Mouse (Mus musculus): ENCODE results near the gene Zfp12. TPM values are rescaled to one million over a fixed set of nuclear protein-coding genes. Genes with fewer than 3 reads are reported as not detected.
"Not testable (repeated sequence)": the region's sequence is repeated elsewhere in the genome, so short reads cannot be mapped to it uniquely, and the experiment has no call there.

Zfp12 gene
- polyA plus RNA-seq (2012; rRNA removed) (2.3 and 2.6 TPM in 2 replicates), polyA plus RNA-seq (2014; fragmentation: Nextera tagmentation; extraction: Ambion mirVana) (1.8 and 2.3 TPM in 2 replicates)

DNA sequence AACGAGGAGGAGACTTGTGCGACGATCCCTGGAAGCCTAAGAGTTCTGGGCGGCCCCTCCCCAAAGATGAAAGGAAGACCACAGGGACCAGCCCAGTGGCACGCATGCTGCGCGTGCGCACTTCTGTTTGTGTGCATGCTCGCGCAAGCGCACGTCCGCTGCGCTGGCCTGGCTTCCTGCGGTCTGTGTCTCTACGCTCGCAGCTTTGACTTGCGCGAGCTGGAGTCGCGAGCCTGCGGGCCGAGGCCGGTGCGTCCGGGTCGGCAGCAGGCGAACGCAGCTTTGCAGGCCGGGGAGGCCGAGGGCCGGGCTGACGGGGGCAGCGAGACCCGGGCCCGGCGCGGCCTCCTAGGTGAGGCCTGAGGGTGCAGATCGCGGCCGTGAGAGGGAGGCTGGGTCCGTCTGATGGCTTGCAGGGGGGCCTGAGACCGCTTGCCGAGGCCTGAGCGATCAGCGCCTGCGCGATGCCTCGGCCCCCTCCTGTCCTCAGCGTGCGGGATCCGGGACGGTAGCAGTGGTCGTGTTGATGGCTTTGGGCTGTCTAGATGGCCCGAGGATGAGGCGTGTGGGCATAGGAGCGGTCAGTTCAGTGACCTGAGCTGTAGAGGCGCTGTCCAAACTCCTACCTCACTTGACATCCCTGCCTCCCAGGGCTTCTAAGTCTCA, at the start of gene Zfp12:
Gene Zfp12, plus strand, starts transcription at position 136 of the 666 bp plus-strand sequence.
- DNase-seq (ENCODE audit: low read depth in 3 of 3, low spot score in 3 of 3) (peak; percentile 66), ATAC-seq (ENCODE audit: insufficient read depth) (peak; percentile 92)
- peak within 1 kb of the TSS; percentile 63 to 81 for H3K4me3 ChIP-seq (ENCODE audit: insufficient read depth in 1 of 2, low read depth in 2 of 2, low read length in 2 of 2)
- no peaks in the 10 kb centered on the region for H3K36me3 ChIP-seq (replicated peaks; ENCODE audit: control insufficient read depth, insufficient read depth, low read depth)
- under 1% methylated on average over 58 of the region's 58 CpGs for WGBS (ENCODE audit: insufficient replicate concordance)
- H3K4me1 ChIP-seq (replicated peaks; ENCODE audit: control insufficient read depth in 2 of 2, insufficient read depth in 2 of 2, low read length in 1 of 2), result peaks cover 0 to 5% of the 10 kb centered on the region in 2 experiments; a peak in 1 of 4 replicates
- H3K9me3 ChIP-seq (ENCODE audit: control insufficient read depth, low read length), result no peaks in the 10 kb centered on the region
- TF ChIP-seq EP300 (IDR thresholded peaks at IDR 0.05; ENCODE audit: low read depth), result no peak
- peak; percentile 45; the same call in 1 of the 2 replicates for TF ChIP-seq CTCF (IDR thresholded peaks at IDR 0.05; ENCODE audit: low read depth)
- H3K9ac ChIP-seq (replicated peaks), result peak within 1 kb of the TSS; percentile 67
- peak within 1 kb of the TSS; percentile 87 for H3K4me2 ChIP-seq (ENCODE audit: low read depth)
- peak within 1 kb of the TSS; percentile 34; the same call in 1 of the 2 replicates for H3K27ac ChIP-seq
- no peaks in the 10 kb centered on the region for H3K27me3 ChIP-seq (ENCODE audit: control insufficient read depth, insufficient read depth, low read length)

DNA sequence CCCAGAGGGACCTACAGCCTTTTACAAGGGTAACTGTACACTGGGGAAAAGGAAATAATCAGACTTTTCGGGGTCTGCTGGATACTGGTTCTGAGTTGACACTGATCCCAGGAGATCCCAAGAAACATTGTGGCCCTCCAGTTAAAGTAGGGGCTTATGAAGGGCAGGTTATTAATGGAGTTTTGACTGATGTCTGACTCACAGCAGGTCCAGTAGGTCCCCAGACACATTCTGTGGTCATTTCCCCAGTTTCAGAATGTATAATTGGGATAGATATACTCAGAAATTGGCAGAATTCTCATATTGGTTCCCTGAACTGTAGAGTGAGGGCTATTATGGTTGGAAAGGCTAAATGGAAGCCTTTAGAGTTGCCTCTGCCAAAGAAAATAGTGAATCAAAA, 46.9 kb upstream of the Zfp12 start:
- not testable (repeated sequence) for H3K27me3 ChIP-seq (ENCODE audit: control insufficient read depth, insufficient read depth, low read length); DNase-seq (ENCODE audit: low read depth in 3 of 3, low spot score in 3 of 3); H3K27ac ChIP-seq; H3K4me1 ChIP-seq (replicated peaks; ENCODE audit: control insufficient read depth in 2 of 2, insufficient read depth in 2 of 2, low read length in 1 of 2); H3K4me2 ChIP-seq (ENCODE audit: low read depth); H3K4me3 ChIP-seq (ENCODE audit: insufficient read depth in 1 of 2, low read depth in 2 of 2, low read length in 2 of 2); ATAC-seq (ENCODE audit: insufficient read depth); H3K9me3 ChIP-seq (ENCODE audit: control insufficient read depth, low read length); H3K9ac ChIP-seq (replicated peaks); H3K36me3 ChIP-seq (replicated peaks; ENCODE audit: control insufficient read depth, insufficient read depth, low read depth)
- no CpG with 5 or more reads among the region's 1 CpGs for WGBS (ENCODE audit: insufficient replicate concordance)

DNA sequence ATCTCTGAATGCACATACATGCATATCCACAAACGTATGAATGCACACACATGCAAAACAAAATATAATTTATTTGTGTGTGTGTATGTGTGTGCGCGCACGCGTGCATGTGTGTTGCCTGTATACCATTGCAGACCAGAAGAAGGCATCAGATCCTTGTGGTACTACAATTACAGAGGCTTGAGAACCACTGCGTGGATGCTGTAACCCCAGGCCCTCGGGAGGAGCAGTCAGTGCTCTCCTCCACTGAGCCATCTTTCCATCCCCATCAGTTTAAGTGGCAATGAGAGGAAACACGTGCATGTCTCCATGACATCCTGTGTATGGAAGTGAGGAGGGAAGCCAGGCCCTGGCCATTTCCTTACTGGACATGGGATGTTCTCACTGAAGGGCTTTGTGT, 42.2 kb upstream of the Zfp12 start:
- WGBS (ENCODE audit: insufficient replicate concordance), result 65% methylated on average over 8 of the region's 8 CpGs
- no peak overlapping the region for H3K4me2 ChIP-seq (ENCODE audit: low read depth)
- ATAC-seq (ENCODE audit: insufficient read depth) (no peak), DNase-seq (ENCODE audit: low read depth in 3 of 3, low spot score in 3 of 3) (no peak)
- H3K4me1 ChIP-seq (replicated peaks; ENCODE audit: control insufficient read depth in 2 of 2, insufficient read depth in 2 of 2, low read length in 1 of 2), result no peaks in the 10 kb centered on the region
- no peak overlapping the region for H3K9ac ChIP-seq (replicated peaks)
- no peaks in the 10 kb centered on the region for H3K9me3 ChIP-seq (ENCODE audit: control insufficient read depth, low read length)
- no peak overlapping the region for H3K27ac ChIP-seq
- no peaks in the 10 kb centered on the region for H3K36me3 ChIP-seq (replicated peaks; ENCODE audit: control insufficient read depth, insufficient read depth, low read depth)
- H3K27me3 ChIP-seq (ENCODE audit: control insufficient read depth, insufficient read depth, low read length), result no peaks in the 10 kb centered on the region
- no peak overlapping the region for H3K4me3 ChIP-seq (ENCODE audit: insufficient read depth in 1 of 2, low read depth in 2 of 2, low read length in 2 of 2)
- TF ChIP-seq CTCF (IDR thresholded peaks at IDR 0.05; ENCODE audit: low read depth) (no peak), EP300 (IDR thresholded peaks at IDR 0.05; ENCODE audit: low read depth) (no peak)

DNA sequence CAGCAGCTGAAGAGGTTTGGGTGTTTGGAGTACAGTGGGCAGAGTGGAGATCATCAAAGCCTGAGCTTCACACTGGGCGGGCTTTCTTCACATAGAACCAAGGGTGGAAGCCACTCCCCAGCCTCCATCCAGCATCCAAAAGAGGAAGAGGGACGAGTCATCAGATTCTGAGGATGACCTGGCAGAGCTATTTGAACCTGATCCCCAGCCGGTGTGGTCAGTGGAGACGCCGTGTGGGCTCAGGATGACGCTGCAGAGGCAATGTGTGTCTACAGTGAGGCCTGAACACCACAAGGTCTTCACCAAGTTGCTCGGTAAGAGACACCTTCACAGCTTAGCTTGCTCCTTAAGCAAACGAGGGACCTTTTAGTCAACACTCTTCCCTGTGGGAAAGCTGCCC, 40.2 kb upstream of the Zfp12 start:
- not testable (repeated sequence) for DNase-seq (ENCODE audit: low read depth in 3 of 3, low spot score in 3 of 3)

DNA sequence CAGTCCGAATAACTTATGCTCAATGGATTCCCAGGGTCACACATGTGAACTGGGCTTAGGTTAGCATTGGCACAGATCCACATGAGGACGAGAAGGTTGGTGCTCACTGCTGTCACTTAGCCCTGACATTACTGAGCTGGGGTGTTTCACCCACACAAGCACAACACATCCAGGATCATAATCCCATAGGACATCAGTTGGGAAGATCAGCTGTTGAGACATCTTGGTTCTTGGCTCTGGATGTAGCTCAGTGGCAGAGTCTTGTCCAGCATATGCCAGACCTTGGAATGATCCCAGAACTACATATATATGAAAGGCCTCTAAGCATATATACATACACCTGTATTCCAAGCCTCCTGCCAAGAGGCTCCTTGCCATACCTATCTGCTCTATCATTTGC, 39.8 kb upstream of the Zfp12 start:
- Histone ChIP-seq H3K4me2 (ENCODE audit: low read depth) (no peak overlapping the region), H3K9ac (replicated peaks) (no peak overlapping the region), H3K27ac (no peak overlapping the region), H3K4me3 (ENCODE audit: insufficient read depth in 1 of 2, low read depth in 2 of 2, low read length in 2 of 2) (no peak overlapping the region), H3K4me1 (replicated peaks; ENCODE audit: control insufficient read depth in 2 of 2, insufficient read depth in 2 of 2, low read length in 1 of 2) (no peaks in the 10 kb centered on the region), H3K36me3 (replicated peaks; ENCODE audit: control insufficient read depth, insufficient read depth, low read depth) (no peaks in the 10 kb centered on the region), H3K9me3 (ENCODE audit: control insufficient read depth, low read length) (no peaks in the 10 kb centered on the region), H3K27me3 (ENCODE audit: control insufficient read depth, insufficient read depth, low read length) (no peaks in the 10 kb centered on the region)
- DNase-seq (ENCODE audit: low read depth in 3 of 3, low spot score in 3 of 3), result no peak
- WGBS (ENCODE audit: insufficient replicate concordance), result 49% methylated on average over 2 of the region's 2 CpGs
- TF ChIP-seq CTCF (IDR thresholded peaks at IDR 0.05; ENCODE audit: low read depth) (no peak), EP300 (IDR thresholded peaks at IDR 0.05; ENCODE audit: low read depth) (no peak)
- ATAC-seq (ENCODE audit: insufficient read depth), result no peak

More for the DNA sequence above, 40.2 kb upstream of the Zfp12 start:
- H3K4me3 ChIP-seq (ENCODE audit: insufficient read depth in 1 of 2, low read depth in 2 of 2, low read length in 2 of 2); H3K9ac ChIP-seq (replicated peaks); H3K9me3 ChIP-seq (ENCODE audit: control insufficient read depth, low read length); H3K27ac ChIP-seq; ATAC-seq (ENCODE audit: insufficient read depth); H3K4me1 ChIP-seq (replicated peaks; ENCODE audit: control insufficient read depth in 2 of 2, insufficient read depth in 2 of 2, low read length in 1 of 2); H3K27me3 ChIP-seq (ENCODE audit: control insufficient read depth, insufficient read depth, low read length); H3K36me3 ChIP-seq (replicated peaks; ENCODE audit: control insufficient read depth, insufficient read depth, low read depth); H3K4me2 ChIP-seq (ENCODE audit: low read depth): not testable (repeated sequence)
- 33% methylated on average over 8 of the region's 8 CpGs for WGBS (ENCODE audit: insufficient replicate concordance)
